Mouse (Mus musculus) embryonic fibroblast, embryonic 13.5 days (primary cell): ENCODE results near the gene Dock6. TPM values are rescaled to one million over a fixed set of nuclear protein-coding genes. Genes with fewer than 3 reads are reported as not detected.
"Not testable (repeated sequence)": the region's sequence is repeated elsewhere in the genome, so short reads cannot be mapped to it uniquely, and the experiment has no call there.

Experiments
- H3K27ac ChIP-seq: 2 replicates; pipeline ENCODE4 v1.5.1; 2012; ENCODE audit warnings: low read length, control low read depth, inconsistent platforms; ENCODE audit not compliant: insufficient read depth
- H3K4me1 ChIP-seq: 2 replicates; pipeline ENCODE4 v1.6.1; 2011; ENCODE audit warnings: low read length; ENCODE audit not compliant: control insufficient read depth, insufficient read depth
- H3K4me3 ChIP-seq: 2 replicates; pipeline ENCODE4 v1.5.1; 2011; ENCODE audit warnings: mild to moderate bottlenecking, control low read depth, low read length; ENCODE audit not compliant: insufficient read depth
- CTCF ChIP-seq: IDR thresholded peaks from 2 replicates; pipeline ENCODE4 v1.5.1; 2011; ENCODE audit warnings: mild to moderate bottlenecking, control low read depth, low read length, moderate library complexity, borderline replicate concordance; ENCODE audit not compliant: insufficient read depth
- POLR2A ChIP-seq: IDR thresholded peaks from 2 replicates; pipeline ENCODE4 v1.6.1; 2011; ENCODE audit warnings: low read depth, mild to moderate bottlenecking, control low read depth, low read length, moderate library complexity
- polyA plus RNA-seq: library from polyadenylated mRNA; stranded (reverse); fragments of >200 nt; gene quantifications from 2 replicates; pipeline ENCODE4 v1.2.4, GENCODE M21; 2011; ENCODE audit warnings: low read depth; ENCODE audit not compliant: missing spikeins, insufficient read length

The Dock6 gene
- 15.9 and 18.6 TPM in 2 replicates for polyA plus RNA-seq

DNA sequence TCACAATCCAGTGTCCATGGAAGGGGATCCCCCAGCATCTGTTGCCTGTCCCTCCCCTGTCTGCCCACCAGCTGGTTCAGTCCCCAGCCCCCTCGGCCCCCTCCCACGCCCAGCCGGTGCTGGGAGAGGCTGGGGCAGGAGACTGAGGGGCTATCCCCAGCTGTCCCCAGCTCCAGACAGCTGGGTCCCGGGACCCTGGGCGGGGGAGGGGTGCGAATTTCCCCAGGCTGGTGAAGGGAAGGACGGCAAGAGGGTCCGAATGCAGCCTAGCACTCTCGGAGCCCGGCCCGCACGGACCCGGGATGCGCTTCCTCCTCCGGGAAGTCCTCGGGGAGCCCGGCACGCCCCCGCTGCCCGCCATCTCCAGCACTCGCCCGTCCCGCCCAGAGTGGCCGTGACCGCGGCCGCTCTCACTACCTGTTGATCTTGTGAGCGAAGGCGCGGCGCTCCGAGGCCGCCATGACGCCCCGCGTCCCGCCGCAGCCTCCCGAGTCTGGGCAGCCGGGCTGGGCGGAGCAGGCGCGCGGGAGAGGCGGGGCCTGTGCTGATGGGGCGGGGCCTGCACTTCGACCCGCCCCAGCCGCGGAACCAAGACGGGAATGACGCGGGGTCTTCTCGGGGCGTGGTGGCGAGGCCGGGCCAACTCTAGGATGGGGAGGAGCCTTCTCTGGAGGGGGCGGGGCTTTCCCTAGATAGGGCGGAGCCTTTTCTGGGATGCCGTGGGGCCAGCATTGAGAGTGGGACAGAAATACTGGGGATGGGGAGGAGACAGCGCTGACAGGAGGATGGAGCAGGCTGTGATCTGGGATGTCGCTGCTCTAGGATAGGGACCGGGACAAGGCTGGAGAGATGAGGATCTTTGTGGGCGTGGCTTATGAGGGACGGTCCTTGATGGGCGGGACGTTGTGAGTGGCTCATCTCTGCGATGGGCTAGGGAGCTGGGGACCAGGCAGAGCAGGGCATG is at the start of gene Dock6:
Dock6 (minus strand) TSS at position 508 of the 964 bp plus-strand sequence.
- TF ChIP-seq POLR2A, result peak; percentile 90
- no peak for TF ChIP-seq CTCF

DNA sequence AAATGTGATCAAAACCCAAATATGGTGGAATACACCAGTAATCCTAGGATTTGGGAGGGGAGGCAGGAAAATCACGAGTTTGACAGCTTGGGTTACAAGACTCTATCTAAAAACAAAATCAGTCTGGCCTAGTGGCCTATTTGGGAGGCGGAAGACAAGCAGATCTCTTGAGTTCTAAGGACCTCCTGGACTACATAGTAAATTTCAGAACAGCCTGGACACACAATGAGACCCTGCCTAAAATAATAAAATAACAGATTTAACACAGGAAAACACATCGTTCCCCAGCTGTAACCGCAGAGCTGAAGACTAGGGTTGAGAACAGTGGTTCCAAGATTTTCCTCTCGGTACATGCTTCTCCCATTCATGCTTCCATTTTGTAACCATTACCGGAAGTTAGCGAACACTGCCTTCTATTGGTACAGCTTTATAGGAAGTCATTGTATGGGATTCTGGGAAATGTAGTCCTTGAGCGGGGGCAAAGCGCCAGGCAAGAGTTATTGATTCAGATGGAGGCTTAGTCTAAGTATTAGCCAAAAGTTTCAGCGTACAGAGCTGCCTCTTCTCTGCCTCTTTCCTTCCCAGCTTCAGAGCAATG is 48.9 kb upstream of the Dock6 start:
- TF ChIP-seq CTCF, result no peak
- TF ChIP-seq POLR2A, result peak; percentile 66; the same call in 1 of the 2 replicates
- Histone ChIP-seq H3K27ac (no peak overlapping the region), H3K4me3 (peak overlapping the region; percentile 32), H3K4me1 (no peaks in the 10 kb centered on the region)

More for the DNA sequence above, at the start of gene Dock6:
- peaks cover 2% of the 10 kb centered on the region; the same call in 1 of the 2 replicates for H3K4me1 ChIP-seq
- peak within 1 kb of the TSS; percentile 61 for H3K4me3 ChIP-seq
- H3K27ac ChIP-seq, result no peak within 1 kb of the TSS

DNA sequence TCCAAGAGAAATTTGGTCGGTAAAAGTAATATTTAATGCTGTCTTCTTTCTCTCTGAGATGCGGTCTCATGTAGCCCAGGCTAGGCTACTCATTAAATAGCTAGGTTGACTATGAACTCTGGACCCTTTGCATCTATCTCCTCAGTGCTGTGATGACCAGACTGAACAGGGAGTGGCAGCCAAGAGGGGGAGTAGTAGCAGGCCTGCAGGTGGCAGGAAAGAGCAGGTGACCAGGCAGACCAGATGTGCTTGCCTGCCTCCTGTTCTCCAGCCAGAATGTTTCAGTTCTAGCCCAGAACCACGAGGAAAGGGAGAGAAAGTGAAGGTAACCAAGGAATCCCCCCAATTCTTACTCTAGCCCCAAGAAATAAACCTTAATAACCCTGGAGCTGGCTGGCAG is 36.8 kb upstream of the Dock6 start:
- Histone ChIP-seq H3K4me1 (no peaks in the 10 kb centered on the region), H3K27ac (no peak overlapping the region), H3K4me3 (no peak overlapping the region)
- 0 out of 2 replicates have a peak, but pooled peaks have one; percentile 16 for TF ChIP-seq CTCF
- no peak for TF ChIP-seq POLR2A

DNA sequence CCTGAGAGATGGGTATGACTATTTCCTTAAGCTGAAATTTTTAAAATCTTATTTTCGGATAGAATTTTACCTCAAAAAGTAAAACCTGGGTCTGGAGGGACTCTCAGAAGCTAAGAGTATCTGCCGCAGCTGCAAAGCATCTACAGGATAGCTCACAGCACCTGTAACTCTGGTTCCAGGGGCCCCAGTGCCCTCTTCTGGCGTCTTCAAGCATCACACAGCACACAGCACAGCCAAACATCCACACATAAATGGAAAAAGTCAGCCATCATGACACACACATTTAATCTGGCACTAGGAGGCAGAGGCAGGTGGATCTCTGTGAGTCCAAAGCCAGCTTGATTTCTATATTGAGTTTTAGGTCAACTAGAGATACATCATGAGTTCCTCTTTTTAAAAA is 24.2 kb upstream of the Dock6 start:
- Histone ChIP-seq H3K27ac (no peak overlapping the region), H3K4me1 (no peaks in the 10 kb centered on the region), H3K4me3 (no peak overlapping the region)
- TF ChIP-seq CTCF (no peak), POLR2A (no peak)

DNA sequence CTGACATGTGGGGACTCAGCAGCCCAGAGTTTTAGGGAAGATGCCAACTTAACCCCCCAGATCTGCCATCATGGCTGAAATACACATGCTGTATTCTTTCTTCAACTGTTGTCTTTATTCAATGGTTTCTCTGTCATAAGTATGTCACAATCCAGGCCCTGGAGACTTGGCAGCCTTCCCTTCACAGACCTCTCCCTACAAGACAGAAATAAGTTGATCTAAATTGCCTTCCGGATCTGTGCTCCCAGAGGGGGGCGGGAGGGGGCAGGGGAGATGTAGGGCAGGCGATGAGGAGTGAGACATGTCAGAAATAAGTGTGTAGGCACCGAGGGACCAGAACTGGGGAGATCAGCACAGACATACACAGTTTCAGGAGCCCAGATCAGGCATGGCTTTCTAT is 19.8 kb upstream of the Dock6 start:
- Histone ChIP-seq H3K27ac (no peak overlapping the region), H3K4me1 (no peaks in the 10 kb centered on the region), H3K4me3 (no peak overlapping the region)
- TF ChIP-seq POLR2A (no peak), CTCF (no peak)

DNA sequence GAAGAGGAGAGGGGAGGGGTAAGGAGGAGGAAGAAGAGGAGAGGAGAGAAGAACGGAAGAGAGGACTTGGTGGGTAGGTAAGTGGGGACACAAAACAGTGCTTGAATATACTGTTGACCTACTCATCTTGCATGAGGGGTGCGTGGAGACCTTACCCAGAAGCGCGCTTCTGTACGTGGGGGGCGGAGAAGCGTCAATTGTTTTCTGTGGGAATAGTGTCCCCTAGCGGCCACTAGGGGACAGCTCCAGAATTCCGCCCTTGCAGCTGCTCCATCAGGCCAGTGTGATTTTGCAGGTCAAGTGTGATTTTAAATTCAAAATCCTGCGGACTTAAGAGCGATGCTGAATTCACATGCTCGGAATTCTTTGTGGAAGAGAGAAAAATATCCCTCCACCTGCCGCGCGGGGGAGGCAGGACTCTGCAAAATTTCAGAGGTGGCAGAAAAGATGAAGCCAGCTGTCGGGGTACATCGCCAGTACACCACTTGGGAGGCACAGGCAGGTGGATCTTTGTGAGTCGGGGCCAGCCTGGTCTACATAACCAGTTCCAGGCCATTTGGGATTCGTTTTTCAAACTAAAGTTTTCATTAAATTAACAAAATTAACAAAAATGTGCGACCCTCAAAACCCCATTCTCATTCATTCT is 18.6 kb upstream of the Dock6 start:
- Histone ChIP-seq H3K4me1 (no peaks in the 10 kb centered on the region), H3K27ac (no peak overlapping the region), H3K4me3 (no peak overlapping the region)
- TF ChIP-seq POLR2A, result no peak
- peak; percentile 31; the same call in 1 of the 2 replicates for TF ChIP-seq CTCF

DNA sequence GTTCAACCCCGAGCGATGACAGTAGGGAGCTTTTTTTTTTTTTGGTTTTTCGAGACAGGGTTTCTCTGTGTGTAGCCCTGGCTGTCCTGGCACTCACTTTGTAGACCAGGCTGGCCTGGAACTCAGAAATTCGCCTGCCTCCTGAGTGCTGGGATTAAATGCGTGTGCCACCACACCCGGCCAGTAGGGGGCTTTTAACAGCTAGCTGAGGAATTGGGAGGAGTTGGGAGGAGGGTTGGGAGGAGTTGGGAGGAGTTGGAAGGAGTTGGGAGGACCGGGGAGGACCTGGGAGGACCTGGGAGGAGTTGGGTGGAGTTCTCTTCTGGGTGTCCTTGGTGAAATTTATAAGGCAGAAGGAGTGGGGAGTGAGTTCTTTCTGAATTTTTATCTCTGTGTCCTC is 16.9 kb upstream of the Dock6 start:
- not testable (repeated sequence) for H3K27ac ChIP-seq, H3K4me1 ChIP-seq, H3K4me3 ChIP-seq

DNA sequence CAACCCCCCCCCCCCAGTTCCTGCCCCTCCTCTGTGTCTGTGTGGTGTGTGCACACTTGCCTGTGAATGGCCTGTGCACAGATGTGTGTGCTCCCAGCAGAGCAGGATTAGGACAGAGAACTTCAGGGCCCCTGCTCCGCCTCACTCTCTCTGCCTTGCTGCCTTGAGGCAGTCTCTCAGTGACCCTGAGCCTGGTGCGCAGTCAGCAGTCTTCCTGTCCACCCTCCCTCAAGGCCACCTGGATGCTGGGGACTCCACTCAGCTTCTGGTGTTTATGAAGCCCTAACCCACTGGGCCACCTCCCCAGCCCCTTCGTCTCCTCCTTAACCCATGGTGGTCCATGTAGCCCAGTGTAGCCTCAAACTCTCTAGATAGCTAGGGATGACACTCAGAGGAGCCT is 15.3 kb upstream of the Dock6 start:
- TF ChIP-seq POLR2A, result no peak
- no peak for TF ChIP-seq CTCF
- H3K4me3 ChIP-seq, result no peak overlapping the region
- no peaks in the 10 kb centered on the region for H3K4me1 ChIP-seq
- no peak overlapping the region for H3K27ac ChIP-seq

DNA sequence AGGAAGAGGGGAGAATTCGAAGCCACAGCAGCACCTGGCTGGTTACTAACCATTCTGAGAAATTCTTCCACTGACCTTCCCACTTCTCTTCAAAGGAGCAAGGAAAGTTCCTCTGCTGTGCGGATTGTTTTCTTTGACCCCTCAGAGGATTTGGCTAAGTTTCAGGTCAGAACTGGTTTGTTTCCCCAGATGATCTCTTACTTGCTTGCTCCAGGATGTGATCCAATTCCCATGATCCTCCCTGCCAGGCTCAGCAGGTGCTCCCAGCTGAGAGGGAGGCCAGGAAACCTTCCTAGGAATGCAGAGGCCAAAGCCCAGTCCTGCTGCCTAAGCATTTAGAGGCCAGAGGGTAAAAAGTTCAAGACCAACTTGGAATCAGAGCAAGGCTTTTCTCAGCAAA is 14.2 kb upstream of the Dock6 start:
- Histone ChIP-seq H3K4me3 (no peak overlapping the region), H3K4me1 (no peaks in the 10 kb centered on the region), H3K27ac (no peak overlapping the region)
- no peak for TF ChIP-seq POLR2A
- TF ChIP-seq CTCF, result no peak

DNA sequence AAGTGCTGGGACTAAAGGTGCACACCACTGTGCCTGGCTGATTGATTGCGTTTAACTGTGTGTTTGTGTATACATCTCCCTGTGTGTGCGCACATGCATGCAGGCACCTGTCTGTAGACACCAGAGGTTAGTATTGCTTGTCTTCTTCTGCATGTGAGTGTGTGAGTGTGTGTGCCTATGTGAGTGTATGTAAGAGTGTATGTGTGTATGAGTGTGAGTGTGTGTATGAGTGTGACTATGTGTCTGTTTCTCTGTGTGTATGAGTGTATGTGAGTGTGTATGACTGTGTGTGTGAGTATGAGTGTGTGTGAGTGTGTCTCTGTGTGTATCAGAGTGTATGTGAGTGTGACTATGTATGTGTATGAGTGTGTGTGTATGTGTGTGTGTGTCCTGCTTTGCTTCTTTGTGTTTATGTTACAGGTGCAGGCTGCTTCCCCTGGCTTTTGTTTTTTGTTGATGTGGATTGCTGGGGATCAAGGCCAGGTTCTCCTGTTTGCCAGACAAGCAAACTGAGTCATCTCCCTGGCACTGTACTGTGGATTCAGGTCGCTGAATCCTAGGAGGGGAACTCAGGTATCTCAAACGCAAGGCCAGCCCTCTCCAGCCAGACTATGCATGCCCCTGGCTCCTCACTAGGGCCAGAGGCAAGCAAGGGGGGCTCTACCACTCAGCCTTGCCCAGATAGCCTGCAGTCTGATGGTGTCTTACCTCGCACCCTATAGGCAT is 13.4 kb upstream of the Dock6 start:
- Histone ChIP-seq H3K4me1 (no peaks in the 10 kb centered on the region), H3K27ac (no peak overlapping the region), H3K4me3 (no peak overlapping the region)
- TF ChIP-seq POLR2A (no peak), CTCF (no peak)
